Mouse (Mus musculus): ENCODE measurements around the gene Agap1. TPM values are rescaled to one million over a fixed set of nuclear protein-coding genes. Genes with fewer than 3 reads are reported as not detected.

Agap1 gene
- polyA plus RNA-seq, 1 experiment from 2014 or later: 37.2 TPM

DNA sequence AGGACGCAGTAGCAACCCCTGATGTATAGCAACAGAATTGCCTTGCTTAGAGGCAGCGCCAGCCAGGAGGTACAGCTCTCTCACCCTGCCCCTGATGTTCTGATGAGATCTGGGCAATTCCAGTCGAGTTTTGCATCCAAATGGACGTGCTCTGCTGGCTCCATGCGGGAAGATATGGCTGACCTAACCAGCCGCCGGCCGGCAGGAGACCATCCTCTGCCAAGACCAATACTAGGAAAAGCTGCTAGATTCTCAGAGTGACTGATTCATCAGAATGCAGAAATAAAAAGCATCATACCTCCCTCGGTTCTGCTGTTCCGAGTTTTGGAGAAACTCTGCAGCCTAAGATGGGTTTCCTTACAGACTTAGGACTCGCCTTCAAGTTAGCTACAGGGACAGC is 423.9 kb downstream of the Agap1 start:
- ATAC-seq: no peak
- Histone ChIP-seq H3K4me3 (replicated peaks; ENCODE audit: low read length) (no peak overlapping the region), H3K4me2 (ENCODE audit: low read length) (no peak overlapping the region), H3K9ac (replicated peaks; ENCODE audit: low read depth, low read length) (no peak overlapping the region), H3K9me3 (ENCODE audit: control insufficient read depth, low read length) (no peaks in the 10 kb centered on the region), H3K36me3 (ENCODE audit: control insufficient read depth, insufficient read depth) (no peaks in the 10 kb centered on the region), H3K27me3 (replicated peaks; ENCODE audit: control insufficient read depth, insufficient read depth, low read length) (no peaks in the 10 kb centered on the region), H3K27ac (ENCODE audit: low read length) (no peak overlapping the region), H3K4me1 (replicated peaks; ENCODE audit: control insufficient read depth, insufficient read depth, low read length) (peaks cover 9% of the 10 kb centered on the region)
- 87% methylated on average over 11 of the region's 11 CpGs for WGBS

DNA sequence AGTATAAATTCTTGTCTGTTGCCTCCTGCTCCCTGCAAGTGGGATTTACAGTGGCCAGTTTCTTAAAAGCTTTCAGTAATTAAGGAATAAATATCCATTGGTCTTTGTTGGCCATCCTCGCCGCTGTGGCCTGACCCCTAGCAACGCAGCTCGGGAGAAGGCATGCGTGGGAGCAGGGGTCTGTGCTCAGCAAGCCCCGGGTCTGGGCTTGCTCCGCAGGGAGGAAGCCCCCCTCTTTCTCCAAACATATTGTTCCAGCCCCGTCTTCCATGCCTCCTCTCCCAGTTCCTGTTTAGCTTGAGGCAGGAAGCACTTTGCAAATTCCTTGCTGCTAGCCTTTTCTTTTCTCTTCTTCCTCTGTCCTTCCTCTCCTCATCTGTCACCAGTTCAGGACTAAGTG is 425.6 kb downstream of the Agap1 start:
- H3K27me3 ChIP-seq (replicated peaks; ENCODE audit: control insufficient read depth, insufficient read depth, low read length): no peaks in the 10 kb centered on the region
- H3K36me3 ChIP-seq (ENCODE audit: control insufficient read depth, insufficient read depth): no peaks in the 10 kb centered on the region
- H3K27ac ChIP-seq (ENCODE audit: low read length): no peak overlapping the region
- peaks cover 9% of the 10 kb centered on the region for H3K4me1 ChIP-seq (replicated peaks; ENCODE audit: control insufficient read depth, insufficient read depth, low read length)
- H3K9me3 ChIP-seq (ENCODE audit: control insufficient read depth, low read length): no peaks in the 10 kb centered on the region
- no peak for ATAC-seq
- H3K4me3 ChIP-seq (replicated peaks; ENCODE audit: low read length): no peak overlapping the region
- H3K4me2 ChIP-seq (ENCODE audit: low read length): no peak overlapping the region
- 45% methylated on average over 8 of the region's 8 CpGs for WGBS
- no peak overlapping the region for H3K9ac ChIP-seq (replicated peaks; ENCODE audit: low read depth, low read length)

DNA sequence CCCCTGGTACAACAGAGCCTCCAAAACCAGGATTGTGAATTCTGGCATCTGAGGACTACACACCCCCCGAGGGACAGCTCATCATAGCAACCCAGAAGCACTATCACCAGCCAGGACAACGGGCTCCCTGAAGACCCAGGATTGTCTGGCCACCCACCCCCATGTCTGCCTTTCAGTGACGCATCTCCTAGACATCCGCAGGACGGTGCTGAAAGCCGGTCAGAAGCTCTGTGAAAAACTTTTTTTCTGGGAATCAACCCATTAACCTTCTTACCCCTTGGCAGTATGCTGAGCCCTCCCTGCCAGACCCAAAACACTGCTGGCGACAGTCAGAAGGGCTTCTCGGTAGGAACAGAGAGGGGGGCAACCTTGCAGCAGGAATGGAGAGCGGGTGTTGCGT is 426.2 kb downstream of the Agap1 start:
- H3K27ac ChIP-seq (ENCODE audit: low read length): no peak overlapping the region
- ATAC-seq: no peak
- no peaks in the 10 kb centered on the region for H3K27me3 ChIP-seq (replicated peaks; ENCODE audit: control insufficient read depth, insufficient read depth, low read length)
- H3K4me3 ChIP-seq (replicated peaks; ENCODE audit: low read length): no peak overlapping the region
- no peaks in the 10 kb centered on the region for H3K9me3 ChIP-seq (ENCODE audit: control insufficient read depth, low read length)
- H3K36me3 ChIP-seq (ENCODE audit: control insufficient read depth, insufficient read depth): no peaks in the 10 kb centered on the region
- 84% methylated on average over 10 of the region's 10 CpGs for WGBS
- H3K4me1 ChIP-seq (replicated peaks; ENCODE audit: control insufficient read depth, insufficient read depth, low read length): peaks cover 9% of the 10 kb centered on the region
- no peak overlapping the region for H3K4me2 ChIP-seq (ENCODE audit: low read length)
- no peak overlapping the region for H3K9ac ChIP-seq (replicated peaks; ENCODE audit: low read depth, low read length)

DNA sequence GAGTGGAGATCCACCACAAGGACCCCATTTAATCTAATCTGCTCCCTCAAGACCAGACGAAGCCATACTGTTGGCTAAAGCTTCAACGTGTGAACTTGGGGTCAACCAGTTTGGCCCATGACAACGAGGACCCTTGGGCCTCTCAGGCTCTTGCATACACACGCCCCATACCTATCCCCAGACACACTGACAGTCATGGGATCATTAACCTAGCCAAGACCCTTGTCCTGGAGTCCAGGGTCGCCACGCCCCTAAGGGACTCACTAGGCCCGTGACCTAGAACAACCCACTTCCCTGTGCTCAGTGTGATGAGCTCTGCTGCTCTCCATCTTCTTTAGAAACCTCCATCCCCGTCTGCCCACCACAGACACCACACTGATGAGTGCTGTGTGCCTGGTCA is 429.7 kb downstream of the Agap1 start:
- 97% methylated on average over 8 of the region's 8 CpGs for WGBS

DNA sequence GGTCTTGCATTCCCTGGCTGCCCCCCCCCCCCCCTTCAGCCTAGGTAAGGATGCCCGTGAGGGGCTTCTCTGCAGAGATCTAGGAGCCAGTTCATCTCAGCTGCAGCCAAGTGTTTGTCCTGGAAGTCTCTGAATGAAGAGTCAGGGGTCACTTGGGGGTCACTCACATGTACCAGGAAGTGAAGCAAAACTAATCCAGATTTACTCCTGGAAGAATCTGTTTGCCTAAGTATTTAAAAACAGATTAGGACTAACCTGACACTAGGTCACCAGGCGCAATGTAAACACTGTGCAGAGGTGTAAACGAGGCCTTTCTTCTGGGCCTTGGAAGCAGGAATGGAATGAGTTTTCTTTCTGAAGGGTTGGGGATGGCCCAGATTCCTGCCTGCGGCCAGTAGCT is 431.1 kb downstream of the Agap1 start:
- Histone ChIP-seq H3K27ac (ENCODE audit: low read length) (no peak overlapping the region), H3K36me3 (ENCODE audit: control insufficient read depth, insufficient read depth) (peaks cover 4% of the 10 kb centered on the region), H3K4me3 (replicated peaks; ENCODE audit: low read length) (no peak overlapping the region), H3K27me3 (replicated peaks; ENCODE audit: control insufficient read depth, insufficient read depth, low read length) (no peaks in the 10 kb centered on the region), H3K9ac (replicated peaks; ENCODE audit: low read depth, low read length) (no peak overlapping the region), H3K4me1 (replicated peaks; ENCODE audit: control insufficient read depth, insufficient read depth, low read length) (no peaks in the 10 kb centered on the region), H3K9me3 (ENCODE audit: control insufficient read depth, low read length) (no peaks in the 10 kb centered on the region), H3K4me2 (ENCODE audit: low read length) (no peak overlapping the region)
- WGBS: 33% methylated on average over 4 of the region's 4 CpGs
- no peak for ATAC-seq

More for the DNA sequence above, 429.7 kb downstream of the Agap1 start:
- H3K27ac ChIP-seq (ENCODE audit: low read length): no peak overlapping the region
- no peak for ATAC-seq
- H3K4me3 ChIP-seq (replicated peaks; ENCODE audit: low read length): no peak overlapping the region
- no peaks in the 10 kb centered on the region for H3K27me3 ChIP-seq (replicated peaks; ENCODE audit: control insufficient read depth, insufficient read depth, low read length)
- no peaks in the 10 kb centered on the region for H3K36me3 ChIP-seq (ENCODE audit: control insufficient read depth, insufficient read depth)
- H3K4me2 ChIP-seq (ENCODE audit: low read length): no peak overlapping the region
- H3K4me1 ChIP-seq (replicated peaks; ENCODE audit: control insufficient read depth, insufficient read depth, low read length): no peaks in the 10 kb centered on the region
- no peaks in the 10 kb centered on the region for H3K9me3 ChIP-seq (ENCODE audit: control insufficient read depth, low read length)
- H3K9ac ChIP-seq (replicated peaks; ENCODE audit: low read depth, low read length): no peak overlapping the region

DNA sequence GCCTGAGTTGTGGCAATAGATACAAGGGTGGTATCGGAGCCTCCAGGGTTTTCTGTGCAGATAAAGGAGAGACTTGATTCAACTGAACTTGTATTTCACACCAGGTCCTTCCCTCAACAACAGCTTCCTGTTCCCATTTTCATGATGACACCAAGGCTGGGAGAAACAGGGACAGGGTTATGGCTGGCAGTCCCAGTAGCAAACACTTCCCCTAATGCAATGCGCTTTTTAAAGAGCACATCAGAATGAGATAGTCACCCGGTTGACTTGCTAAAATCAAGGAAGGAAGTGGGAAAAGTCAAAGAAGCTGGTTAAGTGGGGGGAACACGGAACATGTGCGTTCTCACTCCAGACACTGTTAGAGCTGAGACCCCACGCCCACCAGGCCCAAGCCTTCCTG is 436.8 kb downstream of the Agap1 start:
- Histone ChIP-seq H3K4me1 (replicated peaks; ENCODE audit: control insufficient read depth, insufficient read depth, low read length) (no peaks in the 10 kb centered on the region; the same call in 1 of the 2 replicates), H3K27me3 (replicated peaks; ENCODE audit: control insufficient read depth, insufficient read depth, low read length) (no peaks in the 10 kb centered on the region), H3K4me3 (replicated peaks; ENCODE audit: low read length) (no peak overlapping the region), H3K9ac (replicated peaks; ENCODE audit: low read depth, low read length) (no peak overlapping the region), H3K27ac (ENCODE audit: low read length) (no peak overlapping the region), H3K9me3 (ENCODE audit: control insufficient read depth, low read length) (no peaks in the 10 kb centered on the region), H3K4me2 (ENCODE audit: low read length) (no peak overlapping the region), H3K36me3 (ENCODE audit: control insufficient read depth, insufficient read depth) (peaks cover 6% of the 10 kb centered on the region)
- ATAC-seq: no peak
- WGBS: 95% methylated on average over 6 of the region's 6 CpGs

DNA sequence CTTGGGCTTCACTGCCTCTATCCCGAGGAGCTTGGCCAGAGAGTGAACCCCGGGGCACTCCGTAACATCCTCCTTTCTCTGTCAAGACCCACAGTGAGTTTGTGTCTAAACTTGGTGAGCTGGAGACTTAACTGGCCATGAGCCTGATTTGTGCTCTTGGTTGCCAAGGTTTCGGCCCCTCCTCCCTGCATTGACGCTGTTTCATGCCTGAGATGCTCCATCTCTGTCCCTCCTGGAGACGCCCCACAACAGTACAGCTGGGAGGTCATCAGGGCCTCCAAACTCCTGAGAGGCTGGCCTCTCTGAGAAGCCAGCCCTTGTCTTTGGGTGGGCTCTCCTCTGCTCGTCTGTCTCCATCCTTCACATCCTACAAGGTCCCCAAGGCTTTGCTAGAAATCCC is 437.7 kb downstream of the Agap1 start:
- H3K4me1 ChIP-seq (replicated peaks; ENCODE audit: control insufficient read depth, insufficient read depth, low read length): no peaks in the 10 kb centered on the region; the same call in 1 of the 2 replicates
- no peak for ATAC-seq
- H3K27ac ChIP-seq (ENCODE audit: low read length): no peak overlapping the region
- H3K4me2 ChIP-seq (ENCODE audit: low read length): no peak overlapping the region
- 38% methylated on average over 7 of the region's 7 CpGs for WGBS
- peaks cover 6% of the 10 kb centered on the region for H3K36me3 ChIP-seq (ENCODE audit: control insufficient read depth, insufficient read depth)
- H3K9me3 ChIP-seq (ENCODE audit: control insufficient read depth, low read length): no peaks in the 10 kb centered on the region
- no peak overlapping the region for H3K9ac ChIP-seq (replicated peaks; ENCODE audit: low read depth, low read length)
- H3K4me3 ChIP-seq (replicated peaks; ENCODE audit: low read length): no peak overlapping the region
- H3K27me3 ChIP-seq (replicated peaks; ENCODE audit: control insufficient read depth, insufficient read depth, low read length): no peaks in the 10 kb centered on the region

DNA sequence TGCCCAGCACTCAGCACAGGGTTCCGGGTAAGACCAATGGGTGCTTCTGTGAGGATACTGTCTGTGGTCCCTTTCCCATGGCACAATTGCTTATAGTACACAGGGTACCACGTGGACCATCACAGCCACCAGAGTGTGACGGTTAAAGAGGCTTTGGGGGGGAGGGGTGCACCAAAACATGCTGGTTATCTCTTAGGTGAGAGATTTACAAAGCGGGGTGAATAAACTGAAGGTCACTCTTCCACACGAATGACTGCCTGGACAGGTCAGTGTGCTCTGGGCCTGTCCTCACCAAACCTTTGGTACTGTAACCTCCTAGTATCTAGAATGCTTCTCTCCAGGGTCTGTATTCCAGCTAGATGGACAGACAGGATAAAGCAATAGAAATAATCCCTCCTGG is 441.2 kb downstream of the Agap1 start:
- H3K36me3 ChIP-seq (ENCODE audit: control insufficient read depth, insufficient read depth): peaks cover under 1% of the 10 kb centered on the region; the same call in 1 of the 2 replicates
- no peak overlapping the region for H3K4me2 ChIP-seq (ENCODE audit: low read length)
- no peak overlapping the region for H3K9ac ChIP-seq (replicated peaks; ENCODE audit: low read depth, low read length)
- WGBS: 95% methylated on average over 5 of the region's 5 CpGs
- H3K27me3 ChIP-seq (replicated peaks; ENCODE audit: control insufficient read depth, insufficient read depth, low read length): no peaks in the 10 kb centered on the region
- H3K4me1 ChIP-seq (replicated peaks; ENCODE audit: control insufficient read depth, insufficient read depth, low read length): no peaks in the 10 kb centered on the region; the same call in 1 of the 2 replicates
- no peak overlapping the region for H3K4me3 ChIP-seq (replicated peaks; ENCODE audit: low read length)
- no peak for ATAC-seq
- no peak overlapping the region for H3K27ac ChIP-seq (ENCODE audit: low read length)
- H3K9me3 ChIP-seq (ENCODE audit: control insufficient read depth, low read length): no peaks in the 10 kb centered on the region

DNA sequence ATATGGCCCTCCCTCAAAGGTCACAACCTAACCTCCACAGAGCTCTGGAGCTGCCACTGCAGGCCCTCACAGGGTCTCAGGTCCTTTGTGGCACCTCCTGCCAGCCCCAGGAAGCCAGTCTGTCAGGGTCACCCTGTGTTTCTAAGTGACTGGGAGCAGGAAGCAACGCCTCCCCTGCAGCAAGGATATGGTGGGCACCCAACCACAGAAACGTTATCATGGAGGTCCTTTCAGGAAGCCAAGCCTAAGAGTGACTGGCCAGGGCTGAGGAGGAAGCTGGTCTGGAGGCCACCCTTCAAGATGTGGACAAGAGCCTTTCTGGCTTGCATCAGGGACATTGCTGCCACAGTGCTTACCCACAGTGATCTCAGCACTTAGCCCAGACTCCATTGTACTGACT is 444.4 kb downstream of the Agap1 start:
- WGBS: 85% methylated on average over 2 of the region's 2 CpGs
- H3K9me3 ChIP-seq (ENCODE audit: control insufficient read depth, low read length): no peaks in the 10 kb centered on the region
- ATAC-seq: no peak

DNA sequence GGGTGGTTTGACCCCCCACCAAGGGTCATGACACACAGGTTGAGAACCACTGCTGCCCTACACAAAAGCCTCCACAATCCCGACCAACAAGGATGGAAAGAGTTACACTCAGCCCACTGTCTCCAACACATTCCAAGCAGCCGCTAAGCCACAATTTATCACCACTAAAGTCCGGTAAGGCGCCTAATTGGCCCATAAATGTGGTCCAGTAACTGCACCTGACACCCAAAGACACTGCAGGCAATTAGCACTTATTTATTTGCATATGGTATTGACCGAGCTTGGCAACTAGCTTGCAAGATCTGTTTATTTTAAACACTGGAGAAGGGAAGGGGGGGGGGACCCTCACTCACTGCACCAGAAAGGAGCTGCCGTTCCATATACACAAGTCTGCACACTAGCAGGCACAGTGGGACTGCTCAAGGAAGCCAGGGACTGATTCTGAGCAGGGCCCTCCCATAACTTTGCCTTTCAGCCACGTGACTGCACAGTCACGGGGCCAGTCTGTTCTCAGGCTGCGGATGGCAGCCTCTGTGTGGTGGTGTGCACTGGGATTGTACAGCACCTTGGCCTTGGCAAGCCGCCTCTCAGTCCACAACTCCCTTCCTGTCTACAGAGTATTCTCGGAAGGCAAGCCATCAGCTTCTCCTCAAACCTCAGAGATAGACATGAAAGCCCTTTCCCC is 445.3 kb downstream of the Agap1 start:
- H3K4me3 ChIP-seq (replicated peaks; ENCODE audit: low read length): no peak overlapping the region
- H3K4me2 ChIP-seq (ENCODE audit: low read length): no peak overlapping the region
- no peaks in the 10 kb centered on the region for H3K4me1 ChIP-seq (replicated peaks; ENCODE audit: control insufficient read depth, insufficient read depth, low read length)
- H3K9ac ChIP-seq (replicated peaks; ENCODE audit: low read depth, low read length): no peak overlapping the region
- 50% methylated on average over 11 of the region's 11 CpGs for WGBS
- no peaks in the 10 kb centered on the region for H3K36me3 ChIP-seq (ENCODE audit: control insufficient read depth, insufficient read depth)
- ATAC-seq: peak; percentile 49; the same call in 1 of the 2 replicates
- no peaks in the 10 kb centered on the region for H3K9me3 ChIP-seq (ENCODE audit: control insufficient read depth, low read length)
- H3K27ac ChIP-seq (ENCODE audit: low read length): no peak overlapping the region
- no peaks in the 10 kb centered on the region for H3K27me3 ChIP-seq (replicated peaks; ENCODE audit: control insufficient read depth, insufficient read depth, low read length)

More for the DNA sequence above, 444.4 kb downstream of the Agap1 start:
- H3K4me1 ChIP-seq (replicated peaks; ENCODE audit: control insufficient read depth, insufficient read depth, low read length): no peaks in the 10 kb centered on the region
- H3K4me2 ChIP-seq (ENCODE audit: low read length): no peak overlapping the region
- no peak overlapping the region for H3K9ac ChIP-seq (replicated peaks; ENCODE audit: low read depth, low read length)
- H3K4me3 ChIP-seq (replicated peaks; ENCODE audit: low read length): no peak overlapping the region
- H3K27ac ChIP-seq (ENCODE audit: low read length): no peak overlapping the region
- no peaks in the 10 kb centered on the region for H3K36me3 ChIP-seq (ENCODE audit: control insufficient read depth, insufficient read depth)
- H3K27me3 ChIP-seq (replicated peaks; ENCODE audit: control insufficient read depth, insufficient read depth, low read length): no peaks in the 10 kb centered on the region

Measured in forebrain, embryonic 16.5 days (tissue).